Mouse (Mus musculus) kidney, postnatal 0 days (tissue): ENCODE results near the gene Timm22. TPM values are rescaled to one million over a fixed set of nuclear protein-coding genes. Genes with fewer than 3 reads are reported as not detected.

Experiments used
- ATAC-seq: fragments of 200-750 bp; cut with Nextera tagmentation; replicated peaks from 2 replicates; pipeline ENCODE4 v1.8.0; 2017; ENCODE audit warnings: low read depth, moderate number of reproducible peaks, moderate TSS enrichment, moderate library complexity; ENCODE audit not compliant: low FRiP score
- DNase-seq: peaks from one replicate; pipeline ENCODE4 v3.0.0-alpha.2; 2016; ENCODE audit warnings: low spot score
- H3K27ac ChIP-seq: fragments of 300-500 bp; sonication (generic); 2 replicates; pipeline ENCODE4 v1.5.1; 2014; ENCODE audit warnings: mild to moderate bottlenecking
- H3K27me3 ChIP-seq: fragments of 300-500 bp; sonication (generic); 2 replicates; pipeline ENCODE4 v1.6.1; 2014; ENCODE audit warnings: low read length, mixed read lengths; ENCODE audit not compliant: insufficient read depth
- H3K36me3 ChIP-seq: fragments of 300-500 bp; sonication (generic); 2 replicates; pipeline ENCODE4 v1.6.1; 2014; ENCODE audit warnings: low read length, mixed read lengths; ENCODE audit not compliant: insufficient read depth
- H3K4me1 ChIP-seq: fragments of 300-500 bp; sonication (generic); replicated peaks from 2 replicates; pipeline ENCODE4 v1.6.1; 2014; ENCODE audit warnings: antibody characterized with exemption, low read length, mixed read lengths; ENCODE audit not compliant: insufficient read depth
- H3K4me2 ChIP-seq: fragments of 300-500 bp; sonication (generic); 2 replicates; pipeline ENCODE4 v1.6.1; 2014; ENCODE audit warnings: mild to moderate bottlenecking, low read length, moderate library complexity, mixed read lengths
- H3K4me3 ChIP-seq: fragments of 300-500 bp; sonication (generic); replicated peaks from 2 replicates; pipeline ENCODE4 v1.5.1; 2014; ENCODE audit warnings: low read depth, low read length
- H3K9ac ChIP-seq: fragments of 300-500 bp; sonication (generic); 2 replicates; pipeline ENCODE4 v1.6.1; 2014; ENCODE audit warnings: low read depth, low read length
- H3K9me3 ChIP-seq: fragments of 300-500 bp; sonication (generic); replicated peaks from 2 replicates; pipeline ENCODE4 v1.6.1; 2016; ENCODE audit warnings: low read length, inconsistent platforms, mixed read lengths
- CTCF ChIP-seq: IDR thresholded peaks from 2 replicates; pipeline ENCODE4 v1.5.1; 2016; ENCODE audit warnings: antibody characterized with exemption, low read depth, mild to moderate bottlenecking, moderate library complexity
- WGBS: fragments of 180-500 bp; shearing (Covaris S2); extraction: QIAGEN DNeasy Blood & Tissue Kit; methylation state at CpG from one replicate; pipeline ENCODE4 v1.1.7; 2014; 5-methylcytosine and 5-hydroxymethylcytosine counted together
- polyA plus RNA-seq: library from polyadenylated mRNA; unstranded; fragments of >200 nt; fragmentation: Nextera tagmentation; extraction: Ambion mirVana; gene quantifications from 2 replicates; pipeline ENCODE4 v1.2.1, GENCODE M21; 2015

Gene Timm22
- polyA plus RNA-seq, 1 experiment from 2014 or later, result 122 TPM

DNA sequence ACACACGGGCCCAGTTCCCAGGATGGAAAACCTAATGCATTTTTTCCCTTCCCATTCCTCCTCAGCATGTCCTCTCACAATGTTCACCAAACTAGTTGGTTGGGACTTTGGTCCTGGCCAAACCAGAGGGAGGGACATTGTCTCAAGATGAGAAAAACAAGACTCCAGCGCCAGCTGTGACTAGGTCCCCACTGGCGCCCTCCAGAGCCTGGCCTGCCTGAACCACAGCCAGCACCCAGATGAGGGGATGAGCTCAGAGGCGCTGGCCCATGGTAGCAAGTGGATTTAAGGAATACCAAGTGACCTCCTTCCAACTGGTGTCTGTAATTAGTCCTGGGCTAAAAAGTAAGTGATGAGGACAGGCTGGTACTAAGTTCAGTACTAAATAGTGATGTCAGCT lies 14.1 kb downstream of the Timm22 start:
- DNase-seq, result no peak
- WGBS, result 67% methylated on average over 4 of the region's 4 CpGs

DNA sequence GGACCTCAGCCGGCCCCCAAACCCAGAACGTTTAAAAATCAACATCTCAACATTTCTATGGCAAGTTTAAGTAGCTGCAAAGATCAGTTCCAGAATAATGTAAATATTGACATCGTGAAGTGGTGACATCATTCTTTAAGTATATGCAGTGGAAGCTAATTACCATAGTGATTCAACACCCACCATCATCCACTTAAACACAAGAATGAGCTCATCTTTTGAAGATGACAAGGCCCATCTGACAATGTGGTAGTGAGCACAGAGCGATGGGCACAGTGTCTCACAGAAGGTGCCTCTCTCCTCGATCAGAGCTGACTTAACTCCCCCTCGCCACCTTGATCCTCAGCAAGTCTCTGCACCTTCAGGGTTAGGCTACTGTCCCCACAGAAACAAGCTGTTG lies 19.0 kb downstream of the Timm22 start:
- WGBS, result 83% methylated on average over 6 of the region's 6 CpGs
- Histone ChIP-seq H3K4me1 (no peaks in the 10 kb centered on the region), H3K27ac (no peak overlapping the region), H3K27me3 (no peaks in the 10 kb centered on the region), H3K4me3 (no peak overlapping the region), H3K4me2 (no peak overlapping the region), H3K36me3 (peaks cover 34% of the 10 kb centered on the region; the same call in 1 of the 2 replicates), H3K9me3 (no peaks in the 10 kb centered on the region), H3K9ac (no peak overlapping the region)
- ATAC-seq, result no peak
- no peak for TF ChIP-seq CTCF
- no peak for DNase-seq

More for the DNA sequence above, 14.1 kb downstream of the Timm22 start:
- no peak; the same call in 1 of the 2 replicates for ATAC-seq
- H3K9ac ChIP-seq, result no peak overlapping the region
- H3K4me2 ChIP-seq, result no peak overlapping the region
- H3K9me3 ChIP-seq, result no peaks in the 10 kb centered on the region
- H3K36me3 ChIP-seq, result peaks cover 54% of the 10 kb centered on the region
- H3K4me1 ChIP-seq, result no peaks in the 10 kb centered on the region
- no peak overlapping the region for H3K4me3 ChIP-seq
- no peak for TF ChIP-seq CTCF
- H3K27ac ChIP-seq, result no peak overlapping the region
- H3K27me3 ChIP-seq, result no peaks in the 10 kb centered on the region

DNA sequence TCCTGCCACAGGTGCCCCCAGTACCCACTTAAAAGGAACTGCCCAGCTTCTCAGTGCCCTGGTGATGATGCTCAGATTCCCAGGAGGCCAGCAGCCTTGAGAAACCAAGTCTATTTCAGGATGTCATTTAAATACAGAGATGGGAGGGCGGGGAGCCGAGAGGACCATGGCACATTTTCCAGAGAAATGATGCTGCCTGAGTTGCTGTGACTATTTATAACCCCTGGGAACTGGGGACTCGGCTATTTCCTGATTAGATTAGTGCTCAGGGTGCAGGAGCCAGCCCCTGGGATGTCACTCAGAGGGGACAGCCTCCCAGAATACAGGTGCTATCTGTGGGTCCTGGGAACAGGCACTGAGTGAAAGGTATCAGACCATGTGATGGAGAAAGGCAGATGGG lies 21.0 kb downstream of the Timm22 start:
- 72% methylated on average over 3 of the region's 3 CpGs for WGBS
- no peak for DNase-seq
- Histone ChIP-seq H3K27me3 (no peaks in the 10 kb centered on the region), H3K36me3 (peaks cover 24% of the 10 kb centered on the region; the same call in 1 of the 2 replicates), H3K9ac (no peak overlapping the region), H3K27ac (no peak overlapping the region), H3K4me2 (no peak overlapping the region), H3K9me3 (no peaks in the 10 kb centered on the region), H3K4me3 (no peak overlapping the region), H3K4me1 (no peaks in the 10 kb centered on the region)
- no peak for ATAC-seq
- TF ChIP-seq CTCF, result no peak

DNA sequence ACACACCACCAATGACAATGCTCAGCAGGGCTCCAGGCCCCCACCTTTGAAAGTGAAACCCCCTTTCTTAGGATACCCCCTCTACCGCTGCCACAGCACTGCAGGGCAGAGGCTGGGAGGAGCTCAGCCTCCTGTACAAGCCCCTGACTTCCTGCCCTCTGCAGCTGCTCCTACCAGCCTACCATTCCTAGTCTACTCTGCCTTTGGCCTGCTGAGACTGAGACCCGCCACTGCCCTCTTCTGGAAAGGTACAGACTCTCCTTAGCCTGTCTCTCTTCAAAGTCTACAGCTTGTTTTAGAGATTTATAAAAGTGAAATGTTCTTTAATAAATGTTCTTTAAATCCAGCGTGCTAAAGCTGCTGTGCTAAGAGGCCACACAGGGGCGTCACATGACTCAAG lies 22.3 kb downstream of the Timm22 start:
- H3K4me2 ChIP-seq, result no peak overlapping the region
- no peaks in the 10 kb centered on the region for H3K27me3 ChIP-seq
- no peak overlapping the region for H3K9ac ChIP-seq
- H3K4me1 ChIP-seq, result no peaks in the 10 kb centered on the region
- no peak overlapping the region for H3K27ac ChIP-seq
- peaks cover 23% of the 10 kb centered on the region; the same call in 1 of the 2 replicates for H3K36me3 ChIP-seq
- WGBS, result 69% methylated on average over 4 of the region's 4 CpGs
- no peak overlapping the region for H3K4me3 ChIP-seq
- peak; percentile 44; the same call in 1 of the 2 replicates for TF ChIP-seq CTCF
- H3K9me3 ChIP-seq, result no peaks in the 10 kb centered on the region
- ATAC-seq (no peak), DNase-seq (no peak)

DNA sequence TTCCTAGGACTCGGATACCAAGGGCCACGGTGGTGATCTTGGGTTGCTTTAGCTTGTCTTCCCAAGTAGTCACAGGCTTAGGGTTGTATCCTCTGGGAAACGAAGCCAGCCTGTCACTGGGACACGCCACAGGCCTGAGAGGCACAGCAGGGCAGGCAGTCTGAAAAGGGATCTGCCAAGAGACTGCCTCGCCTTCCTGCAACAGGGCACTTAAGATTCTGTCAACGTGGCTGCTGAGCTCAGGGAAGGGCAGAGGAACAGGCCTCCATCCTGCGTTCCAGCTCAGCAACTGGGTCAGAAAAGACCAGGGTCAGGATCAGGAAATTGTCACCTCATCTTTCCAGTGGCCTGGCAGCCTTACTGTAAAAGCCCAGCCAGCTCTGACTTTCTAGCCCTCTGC lies 22.8 kb downstream of the Timm22 start:
- Histone ChIP-seq H3K4me1 (no peaks in the 10 kb centered on the region), H3K27me3 (no peaks in the 10 kb centered on the region), H3K9me3 (no peaks in the 10 kb centered on the region), H3K36me3 (peaks cover 25% of the 10 kb centered on the region; the same call in 1 of the 2 replicates), H3K4me2 (no peak overlapping the region), H3K27ac (no peak overlapping the region), H3K9ac (0 out of 2 replicates have a peak overlapping the region, but pooled peaks have one; percentile 3), H3K4me3 (no peak overlapping the region)
- no peak for TF ChIP-seq CTCF
- ATAC-seq (no peak), DNase-seq (no peak)
- 64% methylated on average over 7 of the region's 7 CpGs for WGBS

DNA sequence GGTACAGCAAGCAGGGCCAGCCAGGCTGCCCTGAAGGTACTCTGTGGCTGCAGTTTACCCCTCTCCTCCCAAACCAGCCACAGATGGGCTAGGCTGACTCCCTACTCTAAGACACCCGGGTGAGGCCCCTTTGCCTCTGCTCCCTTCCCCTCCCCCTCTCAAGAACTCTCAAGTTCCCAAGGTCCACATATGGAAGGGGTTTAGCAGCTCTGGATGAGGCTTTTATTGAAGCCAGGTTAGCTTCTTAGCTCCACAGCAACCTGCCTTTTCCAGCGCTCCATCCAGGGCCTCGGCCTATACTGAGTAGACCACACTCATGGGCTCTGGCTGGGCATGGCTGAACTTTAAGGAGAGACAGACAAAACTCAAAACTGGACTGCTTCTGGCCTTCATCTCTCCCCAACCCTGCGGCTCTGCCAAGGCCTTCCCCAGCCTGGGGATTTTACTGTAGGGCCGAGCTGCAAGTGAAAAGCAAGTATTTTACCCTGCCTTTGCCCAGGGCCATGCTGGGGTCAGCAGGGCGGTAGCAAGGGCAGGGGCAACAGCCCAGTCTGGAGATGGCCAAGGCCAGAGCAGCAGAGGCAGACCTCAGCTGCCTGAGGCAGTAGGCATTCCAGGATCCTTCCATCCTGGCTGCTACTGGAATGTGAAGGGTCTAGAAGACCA lies 23.3 kb downstream of the Timm22 start:
- H3K4me2 ChIP-seq, result no peak overlapping the region
- no peaks in the 10 kb centered on the region for H3K4me1 ChIP-seq
- WGBS, result 54% methylated on average over 6 of the region's 6 CpGs
- DNase-seq (no peak), ATAC-seq (no peak)
- TF ChIP-seq CTCF, result no peak
- H3K9ac ChIP-seq, result 0 out of 2 replicates have a peak overlapping the region, but pooled peaks have one; percentile 3
- peaks cover 23% of the 10 kb centered on the region; the same call in 1 of the 2 replicates for H3K36me3 ChIP-seq
- H3K27me3 ChIP-seq, result no peaks in the 10 kb centered on the region
- H3K4me3 ChIP-seq, result no peak overlapping the region
- H3K27ac ChIP-seq, result no peak overlapping the region
- no peaks in the 10 kb centered on the region for H3K9me3 ChIP-seq
